Mouse (Mus musculus) small intestine, adult 2 months (tissue): ENCODE data around the gene Chchd10. TPM values are rescaled to one million over a fixed set of nuclear protein-coding genes. Genes with fewer than 3 reads are reported as not detected.

Experiments used
- H3K27ac ChIP-seq: fragments of 200-500 bp; 2 replicates; pipeline ENCODE4 v1.5.1; 2012; ENCODE audit warnings: low read depth, low read length, control low read depth, inconsistent platforms; ENCODE audit not compliant: insufficient read depth
- H3K27me3 ChIP-seq: fragments of 200-500 bp; 2 replicates; pipeline ENCODE4 v1.6.1; 2012; ENCODE audit warnings: mild to moderate bottlenecking, moderate library complexity, low read length, inconsistent platforms; ENCODE audit not compliant: control insufficient read depth, insufficient read depth
- H3K36me3 ChIP-seq: fragments of 200-500 bp; 2 replicates; pipeline ENCODE4 v1.6.1; 2012; ENCODE audit warnings: mild to moderate bottlenecking, low read length, control low read depth, inconsistent platforms; ENCODE audit not compliant: control insufficient read depth, insufficient read depth
- H3K4me1 ChIP-seq: fragments of 200-500 bp; 2 replicates; pipeline ENCODE4 v1.6.1; 2012; ENCODE audit warnings: low read length, inconsistent platforms, mixed read lengths; ENCODE audit not compliant: control insufficient read depth, insufficient read depth, insufficient read length
- H3K4me3 ChIP-seq: fragments of 200-500 bp; 2 replicates; pipeline ENCODE4 v1.5.1; 2012; ENCODE audit warnings: low read depth, mild to moderate bottlenecking, control low read depth, inconsistent platforms, low read length, moderate library complexity
- CTCF ChIP-seq: fragments of 200-500 bp; IDR thresholded peaks from 2 replicates; pipeline ENCODE4 v1.5.1; 2012; ENCODE audit warnings: low read depth, mild to moderate bottlenecking, control low read depth, inconsistent platforms, low read length, moderate library complexity, mixed read lengths; ENCODE audit not compliant: insufficient replicate concordance, insufficient read length; ENCODE audit errors: extremely low read depth
- POLR2A ChIP-seq: fragments of 200-500 bp; IDR thresholded peaks from 2 replicates; pipeline ENCODE4 v1.6.1; 2012; ENCODE audit warnings: low read depth, mild to moderate bottlenecking, control low read depth, inconsistent platforms, low read length, moderate library complexity
- WGBS: fragments of 180-500 bp; shearing (Covaris S2); methylation state at CpG from one replicate; pipeline ENCODE4 v1.1.7; 2018; 5-methylcytosine and 5-hydroxymethylcytosine counted together
- polyA plus RNA-seq: library from polyadenylated mRNA; depleted of rRNA; stranded (reverse); fragments of >200 nt; gene quantifications from 2 replicates; pipeline ENCODE4 v1.2.3, GENCODE M21; 2012

Gene Chchd10
- polyA plus RNA-seq, 1 experiment = 1,071 TPM

DNA sequence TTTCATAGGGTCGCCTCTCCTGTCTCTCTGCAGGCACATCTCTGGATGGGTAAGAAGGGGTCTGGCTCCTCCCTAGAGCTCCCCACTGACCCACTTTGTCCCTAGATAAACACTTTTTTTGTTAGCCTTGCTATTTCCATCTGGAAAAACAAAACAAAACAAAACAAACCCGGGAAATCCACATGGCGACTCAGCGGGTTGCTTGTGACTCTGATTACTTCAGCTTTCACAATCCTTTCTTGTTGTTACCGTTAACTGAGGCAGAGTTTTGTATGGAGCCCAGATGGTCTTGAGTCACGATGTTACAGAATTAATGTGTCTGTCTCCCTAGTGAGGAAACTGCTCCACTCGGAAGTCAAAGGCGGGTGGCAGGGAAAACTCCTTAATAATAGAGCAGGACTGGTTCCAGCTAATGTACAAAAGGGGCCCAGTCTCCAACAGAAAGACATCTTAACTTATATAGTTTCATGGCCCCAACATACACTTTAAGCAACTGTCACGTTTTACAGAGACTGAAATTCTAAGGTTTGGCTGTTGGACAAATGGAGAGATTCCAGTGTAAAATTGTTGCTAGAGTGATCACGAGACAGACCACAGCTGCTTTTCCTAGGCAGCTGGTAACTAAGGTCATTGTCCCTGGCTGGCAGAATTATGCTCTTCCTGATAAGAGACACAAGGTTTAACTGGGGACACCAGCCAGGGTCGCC is 11.3 kb downstream of the Chchd10 start:
- TF ChIP-seq CTCF (no peak), POLR2A (no peak)
- Histone ChIP-seq H3K36me3 (no peaks in the 10 kb centered on the region; the same call in 1 of the 2 replicates), H3K27me3 (no peaks in the 10 kb centered on the region), H3K4me3 (no peak overlapping the region), H3K27ac (peak overlapping the region; percentile 21; the same call in 1 of the 2 replicates), H3K4me1 (no peaks in the 10 kb centered on the region)
- 45% methylated on average over 11 of the region's 11 CpGs for WGBS

DNA sequence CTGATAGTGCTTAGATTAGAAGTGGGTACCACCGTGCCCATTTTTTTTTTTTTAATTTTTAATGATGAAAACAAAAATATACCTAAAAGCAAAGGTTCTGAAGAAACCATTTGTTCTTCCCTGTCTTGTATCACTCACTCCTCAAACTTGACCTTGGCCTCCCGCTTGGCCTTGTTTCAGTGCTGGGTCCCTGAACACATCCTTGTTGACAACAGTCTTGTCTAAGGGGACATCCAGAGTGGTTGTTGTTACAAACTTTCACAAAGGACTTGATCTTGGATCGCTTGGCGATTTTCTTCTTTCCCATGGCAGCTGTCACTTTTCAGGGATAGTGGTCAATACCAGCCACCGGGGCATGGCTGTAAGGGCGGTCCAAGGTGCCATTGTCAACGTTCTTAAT is 12.3 kb downstream of the Chchd10 start:
- Histone ChIP-seq H3K4me1 (no peaks in the 10 kb centered on the region), H3K36me3 (no peaks in the 10 kb centered on the region), H3K4me3 (no peak overlapping the region), H3K27me3 (no peaks in the 10 kb centered on the region), H3K27ac (no peak overlapping the region)
- 91% methylated on average over 7 of the region's 7 CpGs for whole genome bisulfite sequencing
- TF ChIP-seq POLR2A (no peak), CTCF (no peak)

DNA sequence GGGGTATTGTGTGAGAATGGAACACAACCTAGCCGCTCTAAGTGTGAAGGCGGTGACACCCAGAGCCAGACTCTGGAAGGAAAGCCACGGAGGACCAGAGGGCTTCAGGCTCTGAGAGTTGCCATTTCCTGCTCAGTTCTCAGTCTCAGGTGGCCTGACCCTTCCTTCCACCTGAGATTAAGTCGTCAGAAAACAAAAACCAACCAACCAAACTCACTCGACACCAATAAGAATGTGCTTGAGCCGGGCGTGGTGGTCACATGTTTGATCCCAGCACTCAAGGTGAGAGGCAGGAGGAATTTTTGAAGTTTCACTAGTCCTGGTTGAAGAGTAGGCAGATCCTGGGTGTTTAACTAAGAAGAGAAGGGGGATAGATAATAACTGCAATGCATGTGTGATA is 13.0 kb downstream of the Chchd10 start:
- 65% methylated on average over 7 of the region's 7 CpGs for WGBS
- H3K27ac ChIP-seq = no peak overlapping the region
- H3K27me3 ChIP-seq = no peaks in the 10 kb centered on the region
- no peaks in the 10 kb centered on the region for H3K36me3 ChIP-seq
- TF ChIP-seq POLR2A (no peak), CTCF (no peak)
- no peaks in the 10 kb centered on the region; the same call in 1 of the 2 replicates for H3K4me1 ChIP-seq
- no peak overlapping the region for H3K4me3 ChIP-seq

DNA sequence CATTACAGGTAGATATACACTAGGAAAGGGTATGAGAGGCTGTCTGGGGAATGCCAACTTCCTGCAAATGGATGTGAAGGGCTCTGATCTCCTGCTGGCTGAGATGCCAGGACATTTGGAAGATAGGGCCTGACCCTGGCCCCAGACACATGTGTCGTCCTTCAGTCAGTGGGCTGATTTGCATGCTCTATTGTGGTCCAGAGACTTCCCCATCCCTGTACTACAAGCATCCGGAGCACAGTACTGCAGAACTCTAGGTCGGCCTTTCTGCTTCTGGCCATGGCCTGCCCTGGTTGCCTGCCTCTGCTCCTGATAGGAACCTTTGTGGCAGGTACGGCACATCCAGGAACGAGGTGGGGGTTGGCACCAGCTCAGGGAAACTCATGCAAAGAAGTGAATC is 15.1 kb downstream of the Chchd10 start:
- WGBS = 81% methylated on average over 5 of the region's 5 CpGs
- TF ChIP-seq CTCF (no peak), POLR2A (no peak)
- Histone ChIP-seq H3K4me1 (peaks cover 2% of the 10 kb centered on the region), H3K4me3 (peak overlapping the region; percentile 19; the same call in 1 of the 2 replicates), H3K27me3 (no peaks in the 10 kb centered on the region), H3K36me3 (no peaks in the 10 kb centered on the region), H3K27ac (no peak overlapping the region)

DNA sequence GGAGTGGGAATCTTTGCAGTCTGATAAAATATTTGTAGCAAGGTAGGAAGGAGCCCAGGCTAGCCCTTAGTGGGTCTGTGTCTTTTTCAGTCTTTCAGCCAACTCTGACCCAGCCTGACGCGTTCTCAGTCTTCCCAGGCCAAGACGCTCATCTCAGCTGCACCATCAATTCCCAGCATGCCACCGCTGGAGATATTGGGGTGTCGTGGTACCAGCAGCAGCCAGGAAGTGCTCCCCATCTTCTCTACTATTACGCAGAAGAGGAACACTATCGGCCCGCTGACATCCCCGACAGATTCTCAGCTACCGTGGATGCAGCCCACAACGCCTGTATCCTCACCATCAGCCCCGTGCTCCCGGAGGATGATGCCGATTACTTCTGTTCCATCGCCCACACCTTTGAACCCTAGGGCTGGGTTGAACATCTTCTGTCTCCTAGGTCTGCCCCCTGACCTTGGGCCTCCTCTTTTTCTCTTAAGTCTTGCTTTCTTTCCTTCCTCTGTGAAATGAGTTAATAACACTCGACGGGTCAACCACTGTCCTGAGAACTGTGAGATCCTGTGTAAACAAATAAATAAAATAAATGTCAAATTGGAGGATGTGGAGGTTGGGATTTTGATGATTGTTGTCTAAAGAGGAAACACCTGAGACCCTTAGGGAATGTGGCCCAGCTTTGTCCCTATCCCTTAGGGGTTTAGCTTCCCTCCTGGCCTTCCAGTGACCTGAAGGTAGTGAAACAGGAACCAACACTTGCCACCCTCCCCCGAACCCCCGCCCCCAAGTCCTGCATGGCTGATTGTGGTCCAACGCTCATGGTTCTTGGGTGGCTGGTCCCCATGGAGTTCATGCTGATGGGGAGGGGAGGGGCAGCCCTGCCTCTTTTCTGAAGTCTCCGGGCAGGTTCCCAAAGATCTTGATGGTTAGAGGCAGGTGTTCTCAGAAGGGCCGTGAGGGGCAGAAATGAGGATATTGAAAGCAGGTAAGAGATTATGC is 16.4 kb downstream of the Chchd10 start:
- H3K27me3 ChIP-seq = 0 out of 2 replicates have a peak, but pooled peaks cover 2% of the 10 kb centered on the region
- H3K27ac ChIP-seq = no peak overlapping the region
- 73% methylated on average over 22 of the region's 22 CpGs for WGBS
- H3K36me3 ChIP-seq = no peaks in the 10 kb centered on the region
- peaks cover 2% of the 10 kb centered on the region for H3K4me1 ChIP-seq
- no peak for TF ChIP-seq POLR2A
- no peak for TF ChIP-seq CTCF
- H3K4me3 ChIP-seq = no peak overlapping the region

DNA sequence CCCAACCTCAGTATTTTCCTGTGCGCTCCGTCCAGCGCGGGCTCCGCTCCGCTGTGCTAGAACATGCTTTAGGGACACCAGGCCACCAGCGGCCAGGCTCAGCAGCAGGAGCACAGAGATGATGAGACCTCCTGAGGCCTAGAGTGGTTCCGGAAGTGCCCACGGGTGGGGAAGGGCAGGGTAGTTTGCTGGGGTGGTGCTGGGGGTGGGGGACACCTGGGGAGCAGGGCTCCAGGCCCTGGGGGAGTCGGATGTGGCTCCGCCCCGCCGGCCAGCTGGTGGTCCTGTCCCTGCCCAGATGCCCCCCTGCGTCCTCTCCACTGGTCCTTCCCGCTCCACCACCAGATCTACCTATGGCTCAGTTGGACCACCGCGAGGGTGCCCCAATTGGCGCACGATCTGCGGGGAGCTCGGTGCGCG is 17.9 kb downstream of the Chchd10 start:
- Histone ChIP-seq H3K36me3 (no peaks in the 10 kb centered on the region), H3K4me1 (peaks cover 2% of the 10 kb centered on the region), H3K27ac (no peak overlapping the region), H3K4me3 (peak overlapping the region; percentile 39), H3K27me3 (0 out of 2 replicates have a peak, but pooled peaks cover 4% of the 10 kb centered on the region)
- TF ChIP-seq CTCF (no peak), POLR2A (no peak)
- 12% methylated on average over 23 of the region's 23 CpGs for WGBS

DNA sequence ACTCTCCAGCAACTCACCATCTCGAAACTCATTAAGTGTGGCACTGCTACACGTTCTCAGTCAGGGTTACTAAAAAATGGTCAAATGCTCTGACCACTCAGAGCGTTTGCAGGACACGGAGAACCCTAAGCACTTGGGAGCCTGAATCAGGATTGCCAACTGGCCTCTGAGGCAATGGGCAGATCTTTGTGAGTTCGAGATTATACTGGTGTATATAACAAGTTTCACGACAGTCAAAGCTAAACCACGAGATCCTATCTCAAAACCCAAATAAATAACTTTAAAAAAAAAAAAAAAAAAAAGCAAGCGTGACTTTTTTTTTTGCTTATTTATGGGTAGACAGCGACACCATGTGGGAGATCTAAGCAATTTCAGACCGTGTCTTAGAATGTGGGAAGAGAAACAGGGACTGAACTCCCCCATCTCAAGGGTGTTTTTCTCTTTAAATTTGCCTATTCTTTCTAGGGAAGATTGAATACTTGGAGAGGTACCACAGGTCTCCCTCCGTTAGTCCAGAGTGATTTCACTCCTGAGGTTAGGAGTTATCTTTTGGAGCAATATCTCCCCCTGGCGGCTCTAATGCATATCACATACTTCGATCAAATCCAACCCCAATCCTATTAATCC is 18.6 kb downstream of the Chchd10 start:
- peak; percentile 22; the same call in 1 of the 2 replicates for TF ChIP-seq CTCF
- no peak for TF ChIP-seq POLR2A
- Histone ChIP-seq H3K4me1 (peaks cover 2% of the 10 kb centered on the region), H3K27me3 (0 out of 2 replicates have a peak, but pooled peaks cover 4% of the 10 kb centered on the region), H3K36me3 (no peaks in the 10 kb centered on the region), H3K4me3 (peak overlapping the region; percentile 34), H3K27ac (no peak overlapping the region)
- WGBS = 1% methylated on average over 13 of the region's 13 CpGs
